ENCODE assay signal across 28 mouse cellular contexts in genomic region chr16:92250452-92250851, GRCm38 (mm10). TPM values are rescaled to one million over a fixed set of nuclear protein-coding genes. Genes with fewer than 3 reads are reported as not detected.
A peak's percentile ranks its signal among the peaks of the same experiment; 100 is the strongest.
DNase-seq lines count a peak whose midpoint lies in the region; ATAC-seq and TF ChIP-seq lines count a peak whose summit lies in the region.
"Had no signal": no experiment of that assay in that cellular context is flagged by ENCODE, and none has a peak within 500 bp of the region (broad histone marks: within the 10 kb centered on the region; RNA-seq: fewer than 3 reads in every experiment).

No protein-coding gene starts in this region.

- no peaks in the 10 kb centered on the region for H3K36me3 ChIP-seq in heart, adult 2 months (ENCODE audit: control insufficient read depth, insufficient read depth, low read length)
- no peaks in the 10 kb centered on the region for H3K36me3 ChIP-seq in heart, embryonic 12.5 days
- H3K36me3 ChIP-seq in heart, embryonic 11.5 days (ENCODE audit: control insufficient read depth, insufficient read depth, low read length) = no peaks in the 10 kb centered on the region
- H3K36me3 ChIP-seq: embryonic facial prominence, embryonic 13.5 days; embryonic facial prominence, embryonic 15.5 days; forebrain, embryonic 10.5 days; forebrain, embryonic 12.5 days had no signal

- TF ChIP-seq POLR2A in heart, adult 2 months (IDR thresholded peaks at IDR 0.05; ENCODE audit: insufficient read depth, low read depth, low read length) = no peak

- H3K4me3 ChIP-seq in heart, adult 2 months = no peak overlapping the region
- H3K4me3 ChIP-seq in heart, embryonic 12.5 days = no peak overlapping the region
- no peak overlapping the region for H3K4me3 ChIP-seq in heart, embryonic 11.5 days (ENCODE audit: low read depth, low read length)
- H3K4me3 ChIP-seq: embryonic facial prominence, embryonic 13.5 days; embryonic facial prominence, embryonic 15.5 days; erythroblast, embryonic 14.5 days; forebrain, embryonic 10.5 days; forebrain, embryonic 12.5 days had no signal

- ATAC-seq in heart, embryonic 12.5 days (ENCODE audit: insufficient number of reproducible peaks, low FRiP score) = no peak
- no peak for ATAC-seq in heart, embryonic 11.5 days (replicated peaks; ENCODE audit: insufficient number of reproducible peaks, low FRiP score, low TSS enrichment)
- ATAC-seq: forebrain, embryonic 14.5 days had no signal

- WGBS in heart, adult 2 months = 58% methylated on average over 5 of the region's 5 CpGs
- WGBS in heart, embryonic 12.5 days = 63% methylated on average over 5 of the region's 5 CpGs
- 65% methylated on average over 5 of the region's 5 CpGs for WGBS in heart, embryonic 11.5 days (ENCODE audit: insufficient replicate concordance)

- no peaks in the 10 kb centered on the region for H3K27me3 ChIP-seq in heart, adult 2 months (ENCODE audit: control insufficient read depth, insufficient read depth, low read length)
- H3K27me3 ChIP-seq in heart, embryonic 12.5 days (replicated peaks) = peaks cover 22% of the 10 kb centered on the region; the same call in 1 of the 2 replicates
- no peaks in the 10 kb centered on the region for H3K27me3 ChIP-seq in heart, embryonic 11.5 days (ENCODE audit: control insufficient read depth, insufficient read depth, low read length)
- H3K27me3 ChIP-seq: forebrain, embryonic 12.5 days had no signal

- no peak for TF ChIP-seq EP300 in heart, adult 2 months (IDR thresholded peaks at IDR 0.05; ENCODE audit: insufficient read depth, low read depth, low read length)

- H3K9ac ChIP-seq in heart, adult 2 months (ENCODE audit: low read depth, low read length) = no peak overlapping the region
- no peak overlapping the region for H3K9ac ChIP-seq in heart, embryonic 12.5 days
- no peak overlapping the region for H3K9ac ChIP-seq in heart, embryonic 11.5 days (ENCODE audit: low read depth, low read length)
- H3K9ac ChIP-seq: embryonic facial prominence, embryonic 13.5 days; embryonic facial prominence, embryonic 15.5 days; forebrain, embryonic 12.5 days had no signal

- H3K79me2 ChIP-seq in heart, adult 2 months (replicated peaks; ENCODE audit: control insufficient read depth, insufficient read depth, low read length) = no peaks in the 10 kb centered on the region

- intact Hi-C loops in heart, adult 2 months (cut with DNase I) = no loop called here
- intact Hi-C loops in heart, postnatal 10 days (cut with DNase I) = no loop called here

- DNase-seq in heart, adult 2 months = peak in 1 of 2 experiments; percentile 23
- peak; percentile 24 to 37 for DNase-seq in heart, postnatal 10 days
- peak; percentile 34 for DNase-seq in lung, postnatal 36 days
- no peak for DNase-seq in lung, postnatal 10 days
- DNase-seq: adrenal gland, adult 2 months; adrenal gland, postnatal 10 days; adrenal gland, postnatal 25 days; cerebellum, adult 11 months; cerebellum, adult 18-20 months; cerebellum, adult 8-10 months; cerebellum, adult 9-11 months; cerebellum, postnatal 14 days; cerebellum, postnatal 36 days; embryo, embryonic 11 days had no signal

- no peaks in the 10 kb centered on the region for H3K9me3 ChIP-seq in heart, embryonic 12.5 days (replicated peaks)
- H3K9me3 ChIP-seq in heart, embryonic 11.5 days (replicated peaks; ENCODE audit: control insufficient read depth, low read length) = no peaks in the 10 kb centered on the region
- H3K9me3 ChIP-seq: embryonic facial prominence, embryonic 13.5 days; embryonic facial prominence, embryonic 15.5 days; forebrain, embryonic 10.5 days; forebrain, embryonic 12.5 days had no signal

- no peak overlapping the region for H3K4me2 ChIP-seq in heart, embryonic 12.5 days
- H3K4me2 ChIP-seq in heart, embryonic 11.5 days = no peak overlapping the region
- H3K4me2 ChIP-seq: embryonic facial prominence, embryonic 13.5 days; embryonic facial prominence, embryonic 15.5 days; forebrain, embryonic 12.5 days had no signal

- TF ChIP-seq CTCF in heart, adult 2 months (IDR thresholded peaks at IDR 0.05) = no peak

- peak overlapping the region; percentile 41 for H3K27ac ChIP-seq in heart, adult 2 months
- no peak overlapping the region for H3K27ac ChIP-seq in heart, embryonic 12.5 days (ENCODE audit: poor library complexity, severe bottlenecking)
- H3K27ac ChIP-seq in heart, embryonic 11.5 days (ENCODE audit: low read depth, low read length) = no peak overlapping the region
- H3K27ac ChIP-seq: embryonic facial prominence, embryonic 13.5 days; embryonic facial prominence, embryonic 15.5 days; forebrain, embryonic 10.5 days; forebrain, embryonic 12.5 days had no signal

- H3K4me1 ChIP-seq in heart, adult 2 months (ENCODE audit: control insufficient read depth, insufficient read depth, low read length) = no peaks in the 10 kb centered on the region
- H3K4me1 ChIP-seq in heart, embryonic 12.5 days (replicated peaks) = peaks cover 20% of the 10 kb centered on the region
- 0 out of 2 replicates have a peak, but pooled peaks cover 2% of the 10 kb centered on the region for H3K4me1 ChIP-seq in heart, embryonic 11.5 days (ENCODE audit: control insufficient read depth, insufficient read depth, low read length)
- H3K4me1 ChIP-seq: forebrain, embryonic 12.5 days had no signal

RNA-seq across cellular contexts. Expression of gene Kcne2, which starts 41.7 kb away (rescaled TPM):
- total RNA-seq in heart, adult 2 months (2021) = not detected
- not detected in 2 replicates for polyA plus RNA-seq in heart, adult 2 months (2012; rRNA removed)
- 2.0 and 2.1 TPM in 2 replicates for polyA plus RNA-seq in heart, embryonic 12.5 days (2016; fragmentation: Nextera tagmentation; extraction: Ambion mirVana)
- total RNA-seq in heart, postnatal 10 days (2021) = not detected
- polyA plus RNA-seq in heart, embryonic 11.5 days (2014; fragmentation: Nextera tagmentation; extraction: Ambion mirVana) = 1.8 and 1.9 TPM in 2 replicates
- total RNA-seq: adrenal gland, adult 2 months; adrenal gland, postnatal 10 days; adrenal gland, postnatal 25 days; adrenal gland, postnatal 4 days; common myeloid progenitor, adult 5-6 weeks; ES-E14; MEL had no signal
- polyA plus RNA-seq: adrenal gland, adult 2 months; C2C12; embryonic facial prominence, embryonic 11.5 days; erythroblast, embryonic 14.5 days had no signal

RNA-seq across cellular contexts. Expression of gene Smim11, which starts 50.6 kb away (rescaled TPM):
- 10 to 100 TPM; 76.1 to 89.9 TPM for total RNA-seq in heart, adult 2 months (2021)
- polyA plus RNA-seq in heart, adult 2 months (2012; rRNA removed) = 46.9 and 55.4 TPM in 2 replicates
- 121 and 124 TPM in 2 replicates for polyA plus RNA-seq in heart, embryonic 12.5 days (2016; fragmentation: Nextera tagmentation; extraction: Ambion mirVana)
- 10 to 100 TPM; 48.9 to 54.0 TPM for total RNA-seq in heart, postnatal 10 days (2021)
- 117 and 119 TPM in 2 replicates for polyA plus RNA-seq in heart, embryonic 11.5 days (2014; fragmentation: Nextera tagmentation; extraction: Ambion mirVana)
